Mouse (Mus musculus): ENCODE data around the gene Slc10a4. TPM values are rescaled to one million over a fixed set of nuclear protein-coding genes. Genes with fewer than 3 reads are reported as not detected.

The Slc10a4 gene
- polyA plus RNA-seq, 1 experiment from 2014 or later: 0.79 TPM

- no peak for ATAC-seq (ENCODE audit: low FRiP score, low TSS enrichment)
- Histone ChIP-seq H3K27ac (ENCODE audit: low read depth, low read length) (no peak overlapping the region), H3K9me3 (ENCODE audit: control insufficient read depth, low read length) (no peaks in the 10 kb centered on the region), H3K9ac (ENCODE audit: low read depth, low read length) (no peak overlapping the region), H3K36me3 (ENCODE audit: control insufficient read depth, insufficient read depth, low read length) (peaks cover 49% of the 10 kb centered on the region), H3K4me2 (replicated peaks; ENCODE audit: low read depth, low read length) (no peak overlapping the region), H3K27me3 (ENCODE audit: control insufficient read depth, insufficient read depth, low read length) (no peaks in the 10 kb centered on the region), H3K4me3 (ENCODE audit: low read length) (no peak overlapping the region), H3K4me1 (ENCODE audit: control insufficient read depth, insufficient read depth, low read length) (no peaks in the 10 kb centered on the region)
- 97% methylated on average over 2 of the region's 2 CpGs for WGBS
Observed at GRCm38 (mm10) chr5:73044055-73044454, 37.4 kb downstream of the Slc10a4 start.

- H3K36me3 ChIP-seq (ENCODE audit: control insufficient read depth, insufficient read depth, low read length): peaks cover 76% of the 10 kb centered on the region
- WGBS: 88% methylated on average over 7 of the region's 7 CpGs
- ATAC-seq (ENCODE audit: low FRiP score, low TSS enrichment): no peak
Observed at GRCm38 (mm10) chr5:73047651-73048245, 41.1 kb downstream of the Slc10a4 start.

GRCm38 (mm10) chr5:73053933-73054332 lies 47.2 kb downstream of the Slc10a4 start:
- WGBS: 94% methylated on average over 8 of the region's 8 CpGs
- Histone ChIP-seq H3K9ac (ENCODE audit: low read depth, low read length) (no peak overlapping the region), H3K4me1 (ENCODE audit: control insufficient read depth, insufficient read depth, low read length) (no peaks in the 10 kb centered on the region), H3K27me3 (ENCODE audit: control insufficient read depth, insufficient read depth, low read length) (no peaks in the 10 kb centered on the region), H3K27ac (ENCODE audit: low read depth, low read length) (no peak overlapping the region), H3K36me3 (ENCODE audit: control insufficient read depth, insufficient read depth, low read length) (peaks cover 79% of the 10 kb centered on the region), H3K4me2 (replicated peaks; ENCODE audit: low read depth, low read length) (no peak overlapping the region), H3K9me3 (ENCODE audit: control insufficient read depth, low read length) (no peaks in the 10 kb centered on the region), H3K4me3 (ENCODE audit: low read length) (no peak overlapping the region)
- no peak for ATAC-seq (ENCODE audit: low FRiP score, low TSS enrichment)

More at GRCm38 (mm10) chr5:73047651-73048245, 41.1 kb downstream of the Slc10a4 start:
- Histone ChIP-seq H3K27me3 (ENCODE audit: control insufficient read depth, insufficient read depth, low read length) (no peaks in the 10 kb centered on the region), H3K9me3 (ENCODE audit: control insufficient read depth, low read length) (no peaks in the 10 kb centered on the region), H3K4me2 (replicated peaks; ENCODE audit: low read depth, low read length) (no peak overlapping the region), H3K9ac (ENCODE audit: low read depth, low read length) (no peak overlapping the region), H3K4me1 (ENCODE audit: control insufficient read depth, insufficient read depth, low read length) (no peaks in the 10 kb centered on the region), H3K4me3 (ENCODE audit: low read length) (no peak overlapping the region), H3K27ac (ENCODE audit: low read depth, low read length) (no peak overlapping the region)

GRCm38 (mm10) chr5:73056457-73056856 lies 49.8 kb downstream of the Slc10a4 start:
- WGBS: 90% methylated on average over 6 of the region's 6 CpGs
- Histone ChIP-seq H3K4me2 (replicated peaks; ENCODE audit: low read depth, low read length) (no peak overlapping the region), H3K9ac (ENCODE audit: low read depth, low read length) (no peak overlapping the region), H3K9me3 (ENCODE audit: control insufficient read depth, low read length) (no peaks in the 10 kb centered on the region), H3K27ac (ENCODE audit: low read depth, low read length) (no peak overlapping the region), H3K36me3 (ENCODE audit: control insufficient read depth, insufficient read depth, low read length) (peaks cover 59% of the 10 kb centered on the region), H3K4me1 (ENCODE audit: control insufficient read depth, insufficient read depth, low read length) (no peaks in the 10 kb centered on the region), H3K27me3 (ENCODE audit: control insufficient read depth, insufficient read depth, low read length) (no peaks in the 10 kb centered on the region), H3K4me3 (ENCODE audit: low read length) (no peak overlapping the region)
- ATAC-seq (ENCODE audit: low FRiP score, low TSS enrichment): no peak

GRCm38 (mm10) chr5:73056937-73057336 lies 50.3 kb downstream of the Slc10a4 start:
- Histone ChIP-seq H3K27ac (ENCODE audit: low read depth, low read length) (no peak overlapping the region), H3K9ac (ENCODE audit: low read depth, low read length) (no peak overlapping the region), H3K4me2 (replicated peaks; ENCODE audit: low read depth, low read length) (no peak overlapping the region), H3K27me3 (ENCODE audit: control insufficient read depth, insufficient read depth, low read length) (no peaks in the 10 kb centered on the region), H3K4me1 (ENCODE audit: control insufficient read depth, insufficient read depth, low read length) (no peaks in the 10 kb centered on the region), H3K9me3 (ENCODE audit: control insufficient read depth, low read length) (no peaks in the 10 kb centered on the region), H3K36me3 (ENCODE audit: control insufficient read depth, insufficient read depth, low read length) (peaks cover 54% of the 10 kb centered on the region), H3K4me3 (ENCODE audit: low read length) (no peak overlapping the region)
- WGBS: 96% methylated on average over 5 of the region's 5 CpGs
- no peak for ATAC-seq (ENCODE audit: low FRiP score, low TSS enrichment)

- Histone ChIP-seq H3K9ac (ENCODE audit: low read depth, low read length) (no peak overlapping the region), H3K36me3 (ENCODE audit: control insufficient read depth, insufficient read depth, low read length) (peaks cover 22% of the 10 kb centered on the region), H3K4me1 (ENCODE audit: control insufficient read depth, insufficient read depth, low read length) (0 out of 2 replicates have a peak, but pooled peaks cover 4% of the 10 kb centered on the region), H3K4me2 (replicated peaks; ENCODE audit: low read depth, low read length) (no peak overlapping the region), H3K27me3 (ENCODE audit: control insufficient read depth, insufficient read depth, low read length) (no peaks in the 10 kb centered on the region), H3K27ac (ENCODE audit: low read depth, low read length) (no peak overlapping the region), H3K4me3 (ENCODE audit: low read length) (no peak overlapping the region), H3K9me3 (ENCODE audit: control insufficient read depth, low read length) (no peaks in the 10 kb centered on the region)
- no peak for ATAC-seq (ENCODE audit: low FRiP score, low TSS enrichment)
- WGBS: 75% methylated on average over 11 of the region's 11 CpGs
Observed at GRCm38 (mm10) chr5:73061506-73062155, 54.9 kb downstream of the Slc10a4 start.

Other genes with a start within 250 kb of the Slc10a4 start
- gene Tec, start 138.4 kb upstream of the Slc10a4 start, polyA plus RNA-seq (2014; fragmentation: Nextera tagmentation; extraction: Ambion mirVana): 7.8 and 8.9 TPM in 2 replicates
- gene Slain2, start 92.6 kb upstream of the Slc10a4 start, polyA plus RNA-seq (2014; fragmentation: Nextera tagmentation; extraction: Ambion mirVana): 18.4 and 25.3 TPM in 2 replicates
- gene Gm10135, start 32.2 kb upstream of the Slc10a4 start, polyA plus RNA-seq (2014; fragmentation: Nextera tagmentation; extraction: Ambion mirVana): not detected in 2 replicates
- 36.9 and 44.3 TPM in 2 replicates for gene Fryl, start 249.7 kb downstream of the Slc10a4 start, polyA plus RNA-seq (2014; fragmentation: Nextera tagmentation; extraction: Ambion mirVana)